Mouse (Mus musculus) C2C12 (cell line): ENCODE measurements around the gene Adgrl1.

Experiments
- CTCF ChIP-seq: IDR thresholded peaks from one replicate; pipeline ENCODE4 v1.5.1; 2011; ENCODE audit not compliant: control insufficient read depth, insufficient read depth, insufficient read length
- MAX ChIP-seq: IDR thresholded peaks from one replicate; pipeline ENCODE4 v1.6.1; 2011; ENCODE audit warnings: mild to moderate bottlenecking, control low read depth
- MYOD1 ChIP-seq: IDR thresholded peaks from one replicate; pipeline ENCODE4 v1.6.1; 2011; ENCODE audit warnings: low read depth; ENCODE audit not compliant: control insufficient read depth, insufficient read length
- MYOG ChIP-seq: IDR thresholded peaks from one replicate; pipeline ENCODE4 v1.6.1; 2011; ENCODE audit not compliant: control insufficient read depth, insufficient read length; ENCODE audit errors: extremely low read depth
- USF1 ChIP-seq: IDR thresholded peaks from one replicate; pipeline ENCODE4 v1.6.1; 2011; ENCODE audit warnings: low read depth, mild to moderate bottlenecking, control low read depth, moderate library complexity

GRCm38 (mm10) chr8:83989243-83989642 is 89.3 kb downstream of the Adgrl1 start:
- no peak for TF ChIP-seq USF1
- TF ChIP-seq MYOD1: no peak
- no peak for TF ChIP-seq CTCF
- TF ChIP-seq MAX: no peak
- no peak for TF ChIP-seq MYOG
